Mouse (Mus musculus): ENCODE measurements at regions not wholly inside any gene's neighbourhood (a gene's known extent, or its start where the extent isn't known, plus 50 kb on each side); places are given as distances from the start of the nearest gene placed in this dataset.
A peak's percentile ranks its signal among the peaks of the same experiment; 100 is the strongest.

GRCm38 (mm10) chr7:37230641-37231347 is 532.9 kb downstream of the Tshz3 start:
- DNase-seq (ENCODE audit: low spot score) = no peak

- no peak for DNase-seq (ENCODE audit: low spot score)
Measured at GRCm38 (mm10) chr7:37240832-37241231, 532.6 kb downstream of the Zfp536 start.

GRCm38 (mm10) chr7:37241781-37242180 is 531.7 kb downstream of the Zfp536 start:
- no peak for DNase-seq (ENCODE audit: low spot score)

- no peak for DNase-seq (ENCODE audit: low spot score)
Measured at GRCm38 (mm10) chr7:37242476-37242875, 531.0 kb downstream of the Zfp536 start.

- no peak for DNase-seq (ENCODE audit: low spot score)
Measured at GRCm38 (mm10) chr7:37246156-37246555, 527.3 kb downstream of the Zfp536 start.

- no peak for DNase-seq (ENCODE audit: low spot score)
Measured at GRCm38 (mm10) chr7:37254431-37254830, 519.0 kb downstream of the Zfp536 start.

- DNase-seq (ENCODE audit: low spot score) = no peak
Measured at GRCm38 (mm10) chr7:37255840-37256239, 517.6 kb downstream of the Zfp536 start.

- DNase-seq (ENCODE audit: low spot score) = no peak
Measured at GRCm38 (mm10) chr7:37259293-37259692, 514.1 kb downstream of the Zfp536 start.

GRCm38 (mm10) chr7:37262846-37263245 is 510.6 kb downstream of the Zfp536 start:
- DNase-seq (ENCODE audit: low spot score) = no peak

GRCm38 (mm10) chr7:37267404-37267803 is 506.0 kb downstream of the Zfp536 start:
- DNase-seq (ENCODE audit: low spot score) = no peak

GRCm38 (mm10) chr7:37270841-37271240 is 502.6 kb downstream of the Zfp536 start:
- no peak for DNase-seq (ENCODE audit: low spot score)

GRCm38 (mm10) chr7:37290018-37290417 is 483.4 kb downstream of the Zfp536 start:
- DNase-seq (ENCODE audit: low spot score) = peak; percentile 14

- no peak for DNase-seq (ENCODE audit: low spot score)
Measured at GRCm38 (mm10) chr7:37290493-37291045, 482.9 kb downstream of the Zfp536 start.

GRCm38 (mm10) chr7:37291726-37292125 is 481.7 kb downstream of the Zfp536 start:
- peak; percentile 17 for DNase-seq (ENCODE audit: low spot score)

GRCm38 (mm10) chr7:37292554-37292953 is 480.9 kb downstream of the Zfp536 start:
- no peak for DNase-seq (ENCODE audit: low spot score)

- DNase-seq (ENCODE audit: low spot score) = no peak
Measured at GRCm38 (mm10) chr7:37298888-37299287, 474.6 kb downstream of the Zfp536 start.

- no peak for DNase-seq (ENCODE audit: low spot score)
Measured at GRCm38 (mm10) chr7:37305463-37305862, 468.0 kb downstream of the Zfp536 start.

- DNase-seq (ENCODE audit: low spot score) = no peak
Measured at GRCm38 (mm10) chr7:37307191-37307590, 466.2 kb downstream of the Zfp536 start.

GRCm38 (mm10) chr7:37324653-37325052 is 448.8 kb downstream of the Zfp536 start:
- no peak for DNase-seq (ENCODE audit: low spot score)

GRCm38 (mm10) chr7:37333451-37333850 is 440.0 kb downstream of the Zfp536 start:
- DNase-seq (ENCODE audit: low spot score) = no peak

- DNase-seq (ENCODE audit: low spot score) = no peak
Measured at GRCm38 (mm10) chr7:37335212-37335611, 438.2 kb downstream of the Zfp536 start.

GRCm38 (mm10) chr7:37336171-37336850 is 437.1 kb downstream of the Zfp536 start:
- DNase-seq (ENCODE audit: low spot score) = no peak

GRCm38 (mm10) chr7:37336851-37337531 is 436.4 kb downstream of the Zfp536 start:
- DNase-seq (ENCODE audit: low spot score) = no peak

All from urinary bladder, postnatal 14 days (tissue).